Mouse (Mus musculus): ENCODE results near the gene Astn1. TPM values are rescaled to one million over a fixed set of nuclear protein-coding genes. Genes with fewer than 3 reads are reported as not detected.
A peak's percentile ranks its signal among the peaks of the same experiment; 100 is the strongest.

Astn1 gene
- polyA plus RNA-seq, 1 experiment from 2014 or later, result 0.38 TPM

DNA sequence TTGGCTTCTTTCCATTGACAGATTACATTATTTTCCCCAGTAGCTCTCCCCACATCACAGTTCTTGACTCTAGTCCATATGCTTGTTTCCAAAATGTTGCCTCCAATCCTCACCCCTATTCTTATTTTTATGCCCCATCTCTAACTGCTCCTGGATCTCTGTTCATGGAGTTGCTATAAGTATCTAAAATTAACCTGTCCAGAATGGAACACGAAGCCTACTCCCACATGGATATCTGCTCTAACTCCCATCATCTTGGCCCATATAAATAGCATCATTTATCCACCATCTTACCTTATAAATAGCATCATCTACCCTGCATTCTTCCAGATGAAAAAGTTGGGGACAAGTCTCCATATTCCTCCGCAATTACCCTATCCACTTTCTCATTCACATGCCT lies 187.5 kb downstream of the Astn1 start:
- H3K9me3 ChIP-seq (replicated peaks; ENCODE audit: low read length), result no peaks in the 10 kb centered on the region
- WGBS, result 97% methylated on average over 2 of the region's 2 CpGs
- no peak overlapping the region for H3K27ac ChIP-seq
- no peak overlapping the region for H3K4me2 ChIP-seq (ENCODE audit: low read length)
- ATAC-seq (replicated peaks; ENCODE audit: low FRiP score, low read depth) (no peak), DNase-seq (ENCODE audit: low spot score) (no peak)
- no peak overlapping the region for H3K4me3 ChIP-seq (replicated peaks; ENCODE audit: low read depth, low read length)
- no peaks in the 10 kb centered on the region for H3K27me3 ChIP-seq (ENCODE audit: insufficient read depth, low read length)
- H3K36me3 ChIP-seq (ENCODE audit: insufficient read depth, low read length), result no peaks in the 10 kb centered on the region
- no peaks in the 10 kb centered on the region for H3K4me1 ChIP-seq (replicated peaks; ENCODE audit: insufficient read depth, low read length)
- H3K9ac ChIP-seq (ENCODE audit: low read depth, low read length), result no peak overlapping the region
- TF ChIP-seq CTCF (IDR thresholded peaks at IDR 0.05; ENCODE audit: low read depth), result no peak

DNA sequence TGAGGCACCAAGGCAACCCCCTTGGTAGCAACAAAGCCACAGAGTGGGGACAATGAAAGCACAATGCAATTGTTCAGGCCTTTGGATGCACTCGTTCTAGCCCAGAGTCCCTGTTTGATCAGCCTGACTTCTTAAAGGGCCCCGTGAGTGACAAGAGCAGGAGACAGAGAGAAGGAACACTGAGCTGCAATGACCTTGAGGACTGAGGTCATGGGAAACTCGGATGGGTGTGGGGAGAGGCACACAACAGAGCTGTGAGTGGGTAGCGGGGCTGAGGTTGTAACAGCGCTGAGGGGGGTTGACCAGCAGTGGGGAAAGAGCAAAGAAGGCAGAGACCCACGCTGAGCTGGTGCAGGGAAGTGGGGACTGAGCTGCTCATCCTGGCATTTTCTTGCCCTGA lies 189.9 kb downstream of the Astn1 start:
- Histone ChIP-seq H3K4me3 (replicated peaks; ENCODE audit: low read depth, low read length) (no peak overlapping the region), H3K9me3 (replicated peaks; ENCODE audit: low read length) (no peaks in the 10 kb centered on the region), H3K9ac (ENCODE audit: low read depth, low read length) (no peak overlapping the region), H3K27me3 (ENCODE audit: insufficient read depth, low read length) (no peaks in the 10 kb centered on the region), H3K27ac (no peak overlapping the region), H3K4me1 (replicated peaks; ENCODE audit: insufficient read depth, low read length) (no peaks in the 10 kb centered on the region), H3K36me3 (ENCODE audit: insufficient read depth, low read length) (no peaks in the 10 kb centered on the region), H3K4me2 (ENCODE audit: low read length) (no peak overlapping the region)
- WGBS, result 52% methylated on average over 6 of the region's 6 CpGs
- no peak for DNase-seq (ENCODE audit: low spot score)
- TF ChIP-seq CTCF (IDR thresholded peaks at IDR 0.05; ENCODE audit: low read depth), result no peak
- ATAC-seq (replicated peaks; ENCODE audit: low FRiP score, low read depth), result no peak

DNA sequence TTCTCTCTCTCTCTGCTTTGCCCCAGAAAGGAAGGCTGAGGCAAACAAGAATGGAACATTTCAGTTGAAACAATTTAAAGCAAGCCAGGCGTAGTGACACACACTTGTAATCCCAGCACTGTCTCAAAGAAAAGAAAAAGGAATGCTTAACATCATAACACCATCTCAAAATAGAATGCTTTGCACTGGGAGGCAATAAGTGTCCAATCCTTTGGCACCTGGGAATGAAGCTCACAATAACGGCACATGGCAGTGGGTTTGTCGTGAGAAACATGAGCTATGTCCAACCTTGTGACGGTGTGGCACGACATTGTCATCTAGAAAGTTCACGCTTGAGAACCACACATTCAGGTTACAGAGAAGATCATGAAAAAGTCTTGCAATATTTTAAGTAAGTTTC lies 191.3 kb downstream of the Astn1 start:
- no peak overlapping the region for H3K4me2 ChIP-seq (ENCODE audit: low read length)
- no peaks in the 10 kb centered on the region for H3K27me3 ChIP-seq (ENCODE audit: insufficient read depth, low read length)
- no peak overlapping the region for H3K27ac ChIP-seq
- H3K4me3 ChIP-seq (replicated peaks; ENCODE audit: low read depth, low read length), result no peak overlapping the region
- no peaks in the 10 kb centered on the region for H3K36me3 ChIP-seq (ENCODE audit: insufficient read depth, low read length)
- DNase-seq (ENCODE audit: low spot score) (no peak), ATAC-seq (replicated peaks; ENCODE audit: low FRiP score, low read depth) (no peak)
- no peak overlapping the region for H3K9ac ChIP-seq (ENCODE audit: low read depth, low read length)
- H3K9me3 ChIP-seq (replicated peaks; ENCODE audit: low read length), result no peaks in the 10 kb centered on the region
- H3K4me1 ChIP-seq (replicated peaks; ENCODE audit: insufficient read depth, low read length), result no peaks in the 10 kb centered on the region
- TF ChIP-seq CTCF (IDR thresholded peaks at IDR 0.05; ENCODE audit: low read depth), result no peak
- whole genome bisulfite sequencing, result 86% methylated on average over 6 of the region's 6 CpGs

DNA sequence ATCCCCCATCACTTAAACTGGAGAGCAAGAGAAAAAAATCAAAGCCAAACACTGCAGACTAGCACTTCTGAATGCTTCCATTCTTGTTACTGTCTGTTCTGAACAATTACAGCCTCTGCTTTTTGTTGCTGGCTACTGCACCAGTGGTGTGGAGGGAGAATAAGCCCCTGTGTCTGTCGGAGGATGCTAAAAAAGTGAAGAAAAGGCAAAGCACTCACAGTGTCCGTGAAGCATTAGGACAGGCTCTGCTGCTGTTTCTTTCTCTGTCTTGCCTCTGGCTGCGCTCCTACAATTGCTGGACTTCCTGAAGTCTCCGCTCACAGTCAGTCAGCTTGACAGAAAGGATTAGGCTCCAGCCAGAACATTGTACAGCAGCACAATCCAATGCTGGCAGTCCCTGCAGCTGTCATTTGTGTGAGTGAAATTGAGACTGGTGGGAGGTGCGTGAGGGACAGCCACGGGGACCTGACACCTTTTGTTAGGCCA lies 192.0 kb downstream of the Astn1 start:
- DNase-seq (ENCODE audit: low spot score) (peak; percentile 31), ATAC-seq (replicated peaks; ENCODE audit: low FRiP score, low read depth) (no peak)
- Histone ChIP-seq H3K9ac (ENCODE audit: low read depth, low read length) (no peak overlapping the region), H3K36me3 (ENCODE audit: insufficient read depth, low read length) (no peaks in the 10 kb centered on the region), H3K4me1 (replicated peaks; ENCODE audit: insufficient read depth, low read length) (no peaks in the 10 kb centered on the region), H3K27me3 (ENCODE audit: insufficient read depth, low read length) (no peaks in the 10 kb centered on the region), H3K9me3 (replicated peaks; ENCODE audit: low read length) (no peaks in the 10 kb centered on the region), H3K4me3 (replicated peaks; ENCODE audit: low read depth, low read length) (no peak overlapping the region), H3K27ac (no peak overlapping the region), H3K4me2 (ENCODE audit: low read length) (no peak overlapping the region)
- TF ChIP-seq CTCF (IDR thresholded peaks at IDR 0.05; ENCODE audit: low read depth), result no peak
- 20% methylated on average over 6 of the region's 6 CpGs for WGBS

DNA sequence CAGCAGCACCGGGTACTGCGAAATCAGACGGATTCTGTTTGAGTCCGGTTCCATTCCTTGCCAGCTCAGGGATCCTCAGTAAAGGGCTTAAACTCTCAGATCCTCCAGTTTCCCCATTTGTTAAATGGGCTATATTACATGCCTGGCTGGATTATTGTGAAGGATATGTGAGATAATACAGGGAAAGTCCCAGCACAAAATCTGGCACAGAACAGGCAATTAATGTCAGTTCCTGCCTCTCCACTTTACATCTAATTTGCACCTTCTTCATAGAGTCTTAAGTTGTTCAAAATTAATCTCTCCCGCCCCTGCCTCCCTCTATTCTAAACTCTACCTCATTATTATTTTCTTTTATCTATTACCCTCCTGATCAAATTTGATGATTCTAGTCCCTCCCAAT lies 211.1 kb downstream of the Astn1 start:
- Histone ChIP-seq H3K4me1 (replicated peaks; ENCODE audit: insufficient read depth, low read length) (no peaks in the 10 kb centered on the region), H3K4me3 (replicated peaks; ENCODE audit: low read depth, low read length) (no peak overlapping the region), H3K9ac (ENCODE audit: low read depth, low read length) (no peak overlapping the region), H3K9me3 (replicated peaks; ENCODE audit: low read length) (no peaks in the 10 kb centered on the region), H3K36me3 (ENCODE audit: insufficient read depth, low read length) (no peaks in the 10 kb centered on the region), H3K27ac (no peak overlapping the region), H3K27me3 (ENCODE audit: insufficient read depth, low read length) (no peaks in the 10 kb centered on the region), H3K4me2 (ENCODE audit: low read length) (no peak overlapping the region)
- ATAC-seq (replicated peaks; ENCODE audit: low FRiP score, low read depth) (no peak), DNase-seq (ENCODE audit: low spot score) (no peak)
- WGBS, result 89% methylated on average over 5 of the region's 5 CpGs
- TF ChIP-seq CTCF (IDR thresholded peaks at IDR 0.05; ENCODE audit: low read depth), result no peak

DNA sequence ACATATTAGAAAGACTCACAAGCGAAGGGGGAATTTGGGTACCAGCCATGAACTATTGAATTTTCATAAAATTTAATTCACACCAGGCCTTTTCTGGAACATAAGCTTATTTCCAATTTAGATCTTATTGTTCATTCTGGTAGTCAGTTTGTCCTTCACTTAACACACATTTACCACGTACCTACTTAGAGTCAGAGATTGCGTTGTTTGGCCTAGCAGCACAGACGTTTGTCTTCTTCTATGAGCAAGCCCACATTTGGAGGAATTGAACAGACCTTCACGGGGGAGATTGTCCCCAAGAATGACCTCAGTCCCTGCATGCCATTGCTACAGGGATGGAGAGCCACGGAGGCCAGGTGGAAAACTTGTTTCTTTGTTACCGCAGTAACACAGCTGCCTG lies 211.5 kb downstream of the Astn1 start:
- Histone ChIP-seq H3K9me3 (replicated peaks; ENCODE audit: low read length) (no peaks in the 10 kb centered on the region), H3K36me3 (ENCODE audit: insufficient read depth, low read length) (no peaks in the 10 kb centered on the region), H3K27me3 (ENCODE audit: insufficient read depth, low read length) (no peaks in the 10 kb centered on the region), H3K27ac (no peak overlapping the region), H3K4me2 (ENCODE audit: low read length) (no peak overlapping the region), H3K4me3 (replicated peaks; ENCODE audit: low read depth, low read length) (no peak overlapping the region), H3K9ac (ENCODE audit: low read depth, low read length) (no peak overlapping the region), H3K4me1 (replicated peaks; ENCODE audit: insufficient read depth, low read length) (no peaks in the 10 kb centered on the region)
- DNase-seq (ENCODE audit: low spot score), result no peak
- no peak for ATAC-seq (replicated peaks; ENCODE audit: low FRiP score, low read depth)
- TF ChIP-seq CTCF (IDR thresholded peaks at IDR 0.05; ENCODE audit: low read depth), result no peak
- WGBS, result 89% methylated on average over 7 of the region's 7 CpGs

DNA sequence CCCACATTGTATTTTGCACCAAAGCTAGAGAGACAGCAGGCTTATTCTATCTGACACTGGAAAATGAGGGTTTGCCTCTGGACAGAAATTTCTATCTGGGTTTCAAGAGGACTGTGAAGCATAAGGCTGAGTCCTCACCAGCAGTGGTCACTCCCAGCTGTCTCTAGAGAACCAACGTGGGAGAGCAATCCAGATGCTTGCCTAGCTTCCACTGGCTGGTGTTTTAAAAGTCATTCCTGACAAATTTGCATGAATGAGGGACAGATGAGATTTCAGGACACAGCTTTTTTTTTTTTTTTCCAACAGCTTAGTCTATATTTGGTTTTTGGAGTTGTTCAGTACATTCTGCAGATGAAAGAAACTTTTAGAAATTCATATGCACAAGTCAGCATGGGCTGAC lies 213.9 kb downstream of the Astn1 start:
- DNase-seq (ENCODE audit: low spot score) (no peak), ATAC-seq (replicated peaks; ENCODE audit: low FRiP score, low read depth) (no peak)
- 57% methylated on average over 1 of the region's 1 CpGs for WGBS
- no peaks in the 10 kb centered on the region for H3K27me3 ChIP-seq (ENCODE audit: insufficient read depth, low read length)
- no peaks in the 10 kb centered on the region for H3K9me3 ChIP-seq (replicated peaks; ENCODE audit: low read length)
- H3K9ac ChIP-seq (ENCODE audit: low read depth, low read length), result no peak overlapping the region
- H3K4me1 ChIP-seq (replicated peaks; ENCODE audit: insufficient read depth, low read length), result no peaks in the 10 kb centered on the region
- H3K4me3 ChIP-seq (replicated peaks; ENCODE audit: low read depth, low read length), result no peak overlapping the region
- TF ChIP-seq CTCF (IDR thresholded peaks at IDR 0.05; ENCODE audit: low read depth), result no peak
- H3K36me3 ChIP-seq (ENCODE audit: insufficient read depth, low read length), result no peaks in the 10 kb centered on the region
- H3K27ac ChIP-seq, result no peak overlapping the region
- H3K4me2 ChIP-seq (ENCODE audit: low read length), result no peak overlapping the region
